Mouse (Mus musculus) thymus, postnatal 14 days (tissue): Measurements from ENCODE around the gene Kank2.
"Not testable (repeated sequence)": the region's sequence is repeated elsewhere in the genome, so short reads cannot be mapped to it uniquely, and the experiment has no call there.

Experiments
- DNase-seq: peaks from one replicate; pipeline ENCODE4 v3.0.0; 2021

Kank2 gene

GRCm38 (mm10) chr9:21777726-21778125 lies 20.8 kb downstream of the Kank2 start:
- DNase-seq = no peak

GRCm38 (mm10) chr9:21774353-21774752 lies 24.2 kb downstream of the Kank2 start:
- DNase-seq = no peak

DNA sequence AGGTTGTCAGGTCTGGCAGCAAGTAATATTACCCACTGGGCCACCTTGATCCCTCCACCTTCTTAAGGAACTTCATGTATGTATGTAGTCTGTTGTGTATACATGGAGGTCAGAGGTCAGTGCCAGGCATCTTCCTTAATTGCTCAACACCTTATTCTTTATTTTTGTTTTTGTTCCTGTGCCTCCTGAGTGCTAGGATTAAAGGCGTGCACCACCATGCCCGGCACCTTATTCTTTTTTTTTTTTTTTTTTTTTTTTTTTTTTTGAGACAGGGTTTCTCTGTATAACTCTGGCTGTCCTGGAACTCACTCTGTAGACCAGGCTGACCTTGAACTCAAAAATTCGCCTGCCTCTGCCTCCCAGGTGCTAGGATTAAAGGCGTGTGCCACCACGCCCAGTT lies 25.1 kb downstream of the Kank2 start:
- not testable (repeated sequence) for DNase-seq

GRCm38 (mm10) chr9:21769558-21770183 lies 28.9 kb downstream of the Kank2 start:
- DNase-seq = no peak

DNA sequence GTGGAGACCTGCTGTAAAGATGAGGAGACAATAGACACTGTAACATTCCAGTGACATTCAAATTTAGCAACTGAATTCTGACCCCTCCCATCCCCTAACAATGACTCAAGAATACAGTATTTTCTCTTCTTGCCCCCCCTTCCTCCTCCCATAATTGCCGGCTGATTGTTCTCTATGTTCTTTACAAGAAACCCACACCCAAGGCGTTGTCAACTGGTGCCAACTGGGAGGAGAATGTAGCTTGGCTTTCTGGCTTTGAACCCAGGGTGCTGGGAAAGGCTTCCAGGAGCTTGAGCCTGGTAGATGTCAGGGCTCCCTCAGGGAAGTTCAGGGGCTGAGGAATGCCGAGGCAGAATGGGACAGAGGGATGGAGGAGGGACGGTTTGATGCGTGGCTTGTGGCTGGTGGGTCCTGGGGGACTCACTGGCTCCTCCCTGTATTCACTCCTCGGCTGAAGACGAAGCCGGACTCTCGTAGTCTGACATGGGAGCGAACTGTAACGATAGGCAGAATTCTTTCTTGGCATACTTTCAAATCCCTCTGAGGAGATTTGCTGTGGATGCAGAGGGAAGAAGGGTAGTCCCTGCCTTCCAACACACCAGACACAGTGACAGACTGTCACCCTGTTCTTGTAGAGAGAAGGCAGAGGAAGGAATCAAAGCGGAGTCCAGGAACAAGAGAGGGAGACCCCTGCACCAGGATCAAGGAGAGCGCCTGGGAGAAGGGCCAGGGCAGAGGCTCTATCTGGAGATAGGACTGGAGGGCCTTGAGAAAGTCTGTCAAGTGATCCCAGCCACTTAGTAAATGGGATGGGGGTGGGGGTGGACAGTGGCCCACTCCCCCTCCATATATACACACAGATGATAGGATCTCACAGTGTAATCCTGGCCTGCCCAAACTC lies 29.8 kb downstream of the Kank2 start:
- DNase-seq = no peak

DNA sequence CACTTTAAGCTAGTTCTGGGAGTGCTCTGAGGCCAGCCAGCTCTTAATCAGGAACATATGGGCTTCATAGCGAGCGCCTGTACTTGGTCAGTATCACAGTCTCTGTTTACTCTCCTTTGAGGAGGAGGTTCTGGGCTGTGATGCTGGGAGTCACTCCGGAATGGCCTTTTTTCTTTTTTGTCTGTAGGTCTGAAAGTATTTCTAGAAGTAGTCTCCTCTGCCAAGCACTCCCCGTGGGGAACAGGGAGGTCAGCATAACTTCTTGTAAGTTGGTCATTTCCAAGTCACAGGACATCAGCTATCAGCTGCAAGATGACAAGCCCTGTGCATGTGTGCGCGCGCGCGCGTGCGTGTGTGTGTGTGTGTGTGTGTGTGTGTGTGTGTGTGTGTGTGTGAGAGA lies 30.6 kb downstream of the Kank2 start:
- DNase-seq = no peak

- DNase-seq = no peak
Measured at GRCm38 (mm10) chr9:21764084-21764999, 34.2 kb downstream of the Kank2 start.

GRCm38 (mm10) chr9:21762135-21762534 lies 36.4 kb downstream of the Kank2 start:
- no peak for DNase-seq

DNA sequence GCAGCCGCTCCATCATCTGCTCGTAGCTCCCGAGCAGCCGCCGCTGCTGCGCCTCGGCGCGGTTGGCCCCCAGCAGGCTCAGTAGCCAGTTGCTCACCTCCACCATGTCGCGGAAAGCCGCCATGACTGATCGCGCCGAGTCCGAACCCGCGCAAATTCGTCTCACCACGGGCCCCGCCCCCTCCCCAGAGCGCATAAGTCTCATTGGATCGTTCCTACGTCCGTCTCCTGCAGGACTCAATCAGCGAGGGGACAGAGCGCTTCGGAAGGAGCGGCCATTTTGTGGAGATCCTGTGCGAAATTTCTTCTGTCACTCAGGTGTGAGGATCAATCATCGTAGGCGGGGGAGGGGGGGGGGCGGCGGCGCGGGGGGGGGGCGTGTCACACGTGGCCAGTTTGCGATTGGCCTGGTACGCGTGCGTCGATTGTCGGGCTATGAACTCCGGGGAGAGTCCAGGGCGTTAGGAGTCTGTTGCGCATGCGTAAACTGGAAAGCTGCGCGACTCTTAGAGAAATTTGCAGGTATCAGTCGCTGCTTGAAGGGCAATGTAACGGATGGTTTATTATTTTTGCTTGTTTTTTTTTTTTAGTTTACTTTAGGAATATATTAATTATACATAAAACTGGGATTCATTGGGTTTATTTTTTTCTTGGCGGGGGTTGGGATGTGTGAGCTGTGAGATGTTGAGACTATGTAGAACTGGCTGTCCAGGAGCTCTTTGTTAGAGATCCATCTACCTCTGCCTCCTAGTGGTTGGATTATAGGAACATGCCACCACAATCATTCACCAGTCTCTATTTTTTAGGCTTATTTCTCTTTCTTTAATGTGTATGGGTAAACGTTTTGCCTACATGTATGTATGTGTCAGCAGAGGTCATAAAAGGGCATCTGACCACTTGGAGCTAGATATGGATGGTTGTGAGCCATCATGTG lies 38.1 kb downstream of the Kank2 start, which contains the start of gene Spc24:
Gene Spc24 (minus strand): TSS at position 149 of the 934 bp plus-strand sequence.
- DNase-seq = peak; percentile 95

DNA sequence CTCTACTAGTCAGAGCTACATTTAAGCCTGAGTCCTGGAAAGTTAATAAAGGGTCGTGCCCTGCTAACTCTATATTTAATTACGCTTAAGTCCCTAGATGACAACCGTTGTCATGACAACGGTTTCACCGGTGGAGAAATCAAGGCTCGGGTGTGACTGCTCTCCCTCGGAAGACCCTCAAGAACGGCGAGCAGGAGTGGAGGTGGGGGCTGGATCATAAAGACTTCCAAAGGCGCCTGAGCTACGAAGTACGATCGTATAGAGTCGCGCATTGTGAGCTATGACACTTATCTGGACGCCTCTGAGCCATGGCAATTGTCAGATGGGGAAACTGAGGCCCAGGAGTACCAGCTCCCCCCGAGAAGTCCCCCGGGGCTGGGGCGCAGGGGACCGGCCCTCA lies 38.8 kb downstream of the Kank2 start:
- no peak for DNase-seq

DNA sequence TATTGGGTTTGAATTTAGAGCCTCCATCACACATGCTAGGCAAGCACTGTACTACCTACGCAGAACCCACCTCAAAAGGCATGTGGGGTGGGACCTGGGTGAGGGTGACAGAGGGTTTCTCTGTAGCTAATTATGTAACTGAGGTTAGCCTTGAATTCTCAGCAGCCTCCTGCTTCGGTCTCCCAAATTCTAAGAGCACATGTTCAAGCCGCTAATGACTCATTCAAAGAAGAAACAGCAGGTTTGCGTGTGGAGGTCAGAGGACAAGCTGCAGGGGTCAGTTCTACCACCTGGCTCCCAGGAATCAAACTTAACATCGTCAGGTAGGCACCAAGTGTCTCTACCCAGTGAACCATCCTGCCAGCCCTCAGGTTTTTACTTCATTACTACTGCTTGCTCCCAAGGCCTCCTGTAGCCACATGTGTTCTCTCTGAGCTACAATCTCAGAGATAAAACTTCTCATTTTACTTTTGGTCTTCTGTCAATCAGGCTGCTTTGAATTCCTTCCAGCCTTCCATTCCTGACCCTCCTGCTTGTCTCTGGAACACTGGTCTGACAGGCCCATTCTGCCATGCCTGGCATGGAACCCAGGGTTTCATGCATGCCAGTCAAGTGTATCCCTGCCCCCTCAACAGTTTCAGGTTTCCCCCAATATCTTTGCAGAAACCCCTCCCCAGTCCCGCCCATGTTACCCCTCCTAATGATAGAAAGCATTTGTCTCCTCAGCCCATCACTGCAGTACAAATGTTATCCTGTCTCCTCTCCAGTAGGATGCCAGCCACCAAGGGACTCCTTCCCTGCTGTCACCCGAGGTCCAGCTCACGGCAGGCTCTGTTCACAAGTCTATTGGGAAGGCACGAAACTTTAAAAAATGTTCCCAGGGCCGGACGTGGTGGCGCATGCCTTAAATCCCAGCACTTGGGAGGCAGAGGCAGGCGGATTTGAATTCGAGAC lies 39.7 kb downstream of the Kank2 start:
- DNase-seq = no peak

- DNase-seq = no peak
Measured at GRCm38 (mm10) chr9:21754516-21755321, 43.8 kb downstream of the Kank2 start.

DNA sequence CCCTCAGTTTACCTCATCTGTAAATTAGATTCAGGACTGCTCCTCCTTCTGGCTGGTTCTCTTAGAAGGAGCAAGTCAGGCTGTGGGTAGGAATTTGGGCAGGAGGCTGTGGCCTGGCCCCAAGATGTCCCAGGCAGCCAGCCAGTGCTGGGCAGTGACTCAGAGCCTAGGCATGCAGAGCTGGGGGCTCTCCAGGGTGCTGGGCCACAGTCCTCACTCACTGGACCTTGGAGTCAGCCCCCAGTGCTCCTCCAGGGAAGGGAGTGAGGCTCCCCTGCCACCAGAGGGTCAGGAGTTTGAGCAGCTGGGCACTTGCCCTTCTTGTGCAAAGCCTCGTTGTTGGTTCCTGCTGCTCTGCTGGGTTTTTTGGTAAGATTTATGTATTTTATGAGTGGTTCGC lies 44.5 kb downstream of the Kank2 start:
- DNase-seq = no peak

DNA sequence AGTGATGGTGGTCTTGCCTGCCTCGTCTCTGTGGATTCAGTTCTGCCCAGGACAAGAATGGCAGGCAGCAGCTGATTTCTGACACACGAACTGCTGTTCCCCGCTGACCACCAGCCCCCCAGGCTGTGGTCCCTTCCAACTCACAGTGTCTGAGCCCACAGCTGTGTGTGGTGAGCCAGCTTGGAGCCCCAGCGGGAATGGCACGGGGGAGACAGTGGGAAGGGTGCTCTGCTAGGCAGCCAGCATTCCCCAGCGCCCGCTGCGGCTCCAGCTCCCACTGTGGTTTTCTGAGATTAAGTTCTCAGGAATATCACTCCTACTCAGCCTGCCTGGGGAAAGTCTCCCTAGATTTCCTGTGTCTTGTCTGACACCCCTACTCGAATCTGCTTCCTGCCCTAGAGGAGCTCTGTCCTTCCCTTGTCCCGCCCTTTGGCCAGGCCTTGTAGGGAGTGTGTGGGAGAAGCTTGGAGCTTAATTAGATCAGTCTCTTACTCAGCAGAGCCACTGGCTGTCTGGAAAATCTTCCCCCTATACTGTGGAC lies 46.2 kb downstream of the Kank2 start:
- DNase-seq = no peak

DNA sequence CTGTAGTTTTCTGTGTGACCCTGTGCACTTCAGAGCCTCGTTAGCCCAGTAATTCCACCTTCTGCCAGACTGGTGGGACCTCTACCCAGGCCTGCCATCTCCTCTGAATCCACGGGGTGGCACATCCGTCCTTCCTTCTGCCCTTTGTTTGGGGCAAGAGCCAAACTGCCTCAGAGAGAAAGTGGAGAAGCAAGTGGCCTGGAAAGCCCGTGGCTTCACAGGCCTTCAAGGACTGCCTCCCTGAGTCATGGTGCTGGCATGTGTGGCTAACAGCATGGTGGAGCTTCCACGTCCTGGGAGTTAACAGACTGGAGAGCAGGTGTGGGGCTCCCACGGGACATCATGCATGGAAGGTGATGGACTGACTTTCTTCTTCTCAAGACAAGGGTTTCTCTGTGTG lies 47.2 kb downstream of the Kank2 start:
- DNase-seq = no peak

DNA sequence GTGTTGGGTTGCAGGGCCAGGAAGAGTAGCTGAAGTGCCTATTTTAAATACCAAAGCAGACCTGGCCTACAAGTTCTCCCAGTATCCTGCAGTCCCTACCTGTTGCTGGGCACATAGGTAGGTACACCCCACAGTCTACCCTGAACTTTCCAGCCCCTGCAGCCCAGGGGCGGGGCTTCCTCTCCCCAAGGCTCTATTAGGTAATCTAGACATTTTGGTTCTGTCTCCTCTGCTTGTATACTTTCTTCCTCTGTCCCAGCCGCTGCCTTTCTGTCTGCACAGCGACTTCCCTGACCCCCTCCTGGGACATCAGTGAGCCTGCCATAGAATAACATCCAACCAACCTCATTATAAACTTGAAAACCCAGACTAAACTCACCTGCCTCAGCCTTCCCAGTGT lies 48.2 kb downstream of the Kank2 start:
- no peak for DNase-seq

DNA sequence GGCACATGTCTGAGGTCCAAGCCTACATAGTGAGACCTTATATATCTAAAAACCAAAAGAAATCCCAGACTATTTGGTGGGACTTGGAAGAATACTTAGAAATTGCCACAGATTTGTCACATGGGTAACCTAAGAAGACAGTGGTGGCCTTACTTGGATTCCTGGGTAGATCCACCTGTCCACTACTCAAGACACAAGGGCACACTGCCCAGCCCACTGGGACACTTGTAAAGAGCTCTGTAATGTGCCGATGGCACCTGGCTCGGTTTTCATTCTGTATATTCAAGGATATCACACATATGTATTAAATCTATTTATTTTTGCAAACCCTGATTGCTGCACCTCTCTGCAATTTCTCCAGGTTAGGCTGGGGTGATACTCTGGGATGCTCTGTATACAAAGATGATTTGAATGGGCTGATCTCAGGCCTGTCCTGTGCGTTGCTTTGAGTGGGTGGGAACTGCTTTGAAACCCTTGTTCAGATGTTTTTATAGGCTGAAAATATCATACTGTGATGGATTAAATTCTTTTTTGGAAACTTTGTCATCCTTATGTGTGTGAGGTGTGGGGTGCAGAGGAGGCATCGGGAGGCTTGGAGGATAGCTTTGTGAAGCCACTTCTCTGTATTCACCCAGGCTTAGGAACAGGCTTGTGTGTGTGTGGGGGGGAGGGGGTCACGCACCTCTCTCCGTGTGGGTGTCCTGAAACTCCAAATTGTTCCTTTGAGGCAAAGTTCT lies 49.0 kb downstream of the Kank2 start:
- no peak for DNase-seq

GRCm38 (mm10) chr9:21748491-21748890 lies 50.1 kb downstream of the Kank2 start:
- DNase-seq = no peak

- no peak for DNase-seq
Measured at GRCm38 (mm10) chr9:21748033-21748432, 50.5 kb downstream of the Kank2 start.
